Mouse (Mus musculus) hindbrain, embryonic 10.5 days (tissue): ENCODE measurements at regions not wholly inside any gene's neighbourhood (a gene's known extent, or its start where the extent isn't known, plus 50 kb on each side); places are given as distances from the start of the nearest gene placed in this dataset.

ENCODE experiments used
- DNase-seq: peaks from one replicate; pipeline ENCODE4 v3.0.0-alpha.2; 2017; ENCODE audit warnings: low spot score
- H3K27ac ChIP-seq: fragments of 300-500 bp; sonication (generic); 2 replicates; pipeline ENCODE4 v1.5.1; 2016; ENCODE audit warnings: mild to moderate bottlenecking, moderate library complexity
- H3K27me3 ChIP-seq: fragments of 300-500 bp; sonication (generic); 2 replicates; pipeline ENCODE4 v1.6.1; 2016; ENCODE audit warnings: mild to moderate bottlenecking; ENCODE audit not compliant: poor library complexity, insufficient read depth, severe bottlenecking
- H3K36me3 ChIP-seq: fragments of 300-500 bp; sonication (generic); 2 replicates; pipeline ENCODE4 v1.6.1; 2016; ENCODE audit warnings: mild to moderate bottlenecking, moderate library complexity
- H3K4me1 ChIP-seq: fragments of 300-500 bp; sonication (generic); replicated peaks from 2 replicates; pipeline ENCODE4 v1.6.1; 2016; ENCODE audit warnings: mild to moderate bottlenecking
- H3K4me3 ChIP-seq: fragments of 300-500 bp; sonication (generic); 2 replicates; pipeline ENCODE4 v1.5.1; 2016; ENCODE audit warnings: mild to moderate bottlenecking, moderate library complexity
- H3K9me3 ChIP-seq: fragments of 300-500 bp; sonication (generic); 2 replicates; pipeline ENCODE4 v1.6.1; 2016; ENCODE audit warnings: mild to moderate bottlenecking, moderate library complexity
- WGBS: fragments of 180-500 bp; shearing (Covaris S2); methylation state at CpG from one replicate; pipeline ENCODE4 v1.1.7; 2016; 5-methylcytosine and 5-hydroxymethylcytosine counted together

DNA sequence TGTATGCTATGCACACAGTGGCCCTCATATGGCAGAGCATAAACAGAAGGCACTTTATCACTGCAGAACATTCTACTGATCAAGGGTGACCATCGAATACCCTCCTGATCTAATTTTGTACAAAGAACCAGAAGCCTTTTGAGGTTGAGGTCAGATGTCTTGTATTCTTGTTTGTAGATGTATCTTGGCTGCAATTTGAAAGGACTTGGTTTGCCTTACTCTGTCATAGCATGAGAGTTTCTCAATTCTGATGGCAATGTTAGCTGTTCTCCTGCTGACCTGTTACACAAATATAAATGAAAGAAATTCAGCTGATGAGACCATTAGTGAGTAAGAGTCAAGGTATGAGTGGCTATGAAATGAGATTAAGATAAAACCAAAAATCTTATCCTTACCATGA lies 199.1 kb upstream of the Aldoart1 start:
- H3K4me3 ChIP-seq: no peak overlapping the region
- H3K27ac ChIP-seq: no peak overlapping the region
- no peak for DNase-seq
- WGBS: 80% methylated on average over 1 of the region's 1 CpGs
- H3K4me1 ChIP-seq: no peaks in the 10 kb centered on the region
- H3K27me3 ChIP-seq: no peaks in the 10 kb centered on the region
- H3K36me3 ChIP-seq: no peaks in the 10 kb centered on the region
- no peaks in the 10 kb centered on the region for H3K9me3 ChIP-seq

DNA sequence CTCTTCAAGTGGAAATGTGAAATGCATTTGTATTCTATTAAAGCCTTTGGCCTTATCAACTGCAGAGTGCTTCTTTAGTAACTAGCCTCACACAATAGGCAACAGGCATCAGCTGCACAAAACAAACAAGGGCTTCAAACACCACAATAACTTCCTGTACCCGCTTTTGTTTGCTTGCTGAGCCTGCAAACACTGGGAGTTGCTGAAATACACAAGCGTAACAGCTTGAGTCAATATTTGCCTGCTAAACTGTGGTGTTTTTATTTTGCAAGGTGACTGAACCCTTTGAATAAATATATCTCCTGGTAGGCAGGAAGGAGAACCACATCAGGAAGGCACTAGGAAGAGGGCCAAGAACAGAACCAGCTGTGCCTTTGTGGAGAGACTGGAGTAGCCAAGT lies 195.4 kb upstream of the Aldoart1 start:
- H3K36me3 ChIP-seq: no peaks in the 10 kb centered on the region
- DNase-seq: no peak
- H3K27me3 ChIP-seq: no peaks in the 10 kb centered on the region
- WGBS: 43% methylated on average over 2 of the region's 2 CpGs
- H3K4me3 ChIP-seq: no peak overlapping the region
- H3K4me1 ChIP-seq: no peaks in the 10 kb centered on the region
- H3K9me3 ChIP-seq: no peaks in the 10 kb centered on the region
- H3K27ac ChIP-seq: no peak overlapping the region

DNA sequence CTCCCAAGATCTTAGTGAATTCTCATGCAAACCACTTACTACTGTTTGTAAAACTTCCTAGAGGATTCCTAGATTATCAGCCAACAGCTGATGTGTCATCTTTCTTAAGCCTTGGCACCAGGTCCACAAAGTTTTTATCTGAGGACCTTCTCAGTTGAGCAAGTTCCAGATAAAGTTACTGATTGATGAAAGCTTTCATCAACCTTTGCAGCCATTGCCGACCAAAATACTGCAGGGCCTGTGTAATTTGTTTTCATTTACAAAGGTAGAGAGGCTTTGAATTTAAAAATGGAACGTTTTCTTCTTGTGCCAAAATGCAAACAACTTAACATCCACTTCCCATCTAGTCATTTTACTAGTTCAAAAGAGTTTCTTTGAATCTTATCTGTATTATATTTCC lies 191.9 kb upstream of the Aldoart1 start:
- Histone ChIP-seq H3K27me3 (no peaks in the 10 kb centered on the region), H3K36me3 (no peaks in the 10 kb centered on the region), H3K4me3 (no peak overlapping the region), H3K9me3 (no peaks in the 10 kb centered on the region), H3K27ac (no peak overlapping the region), H3K4me1 (no peaks in the 10 kb centered on the region)
- DNase-seq: no peak
- WGBS: 44% methylated on average over 2 of the region's 2 CpGs

DNA sequence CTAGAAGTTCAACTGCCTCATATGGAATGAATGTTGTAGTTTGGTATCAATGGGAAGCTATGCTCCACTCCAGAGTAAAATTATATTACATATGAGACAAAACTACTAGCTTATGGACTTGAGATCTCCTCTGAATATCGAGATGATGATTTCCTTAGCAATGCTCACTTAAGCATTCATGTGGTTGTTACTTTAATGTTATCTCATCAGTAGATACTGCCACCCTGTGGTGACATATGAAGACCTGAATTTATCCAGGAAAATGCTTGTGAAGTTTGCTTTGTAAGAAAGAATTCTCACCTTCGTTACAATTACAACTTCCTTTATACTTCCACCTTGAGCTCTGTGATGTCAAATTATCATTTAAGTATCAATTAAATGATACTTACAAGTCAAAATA lies 190.2 kb upstream of the Aldoart1 start:
- H3K36me3 ChIP-seq: no peaks in the 10 kb centered on the region
- WGBS: 30% methylated on average over 2 of the region's 2 CpGs
- no peak for DNase-seq

DNA sequence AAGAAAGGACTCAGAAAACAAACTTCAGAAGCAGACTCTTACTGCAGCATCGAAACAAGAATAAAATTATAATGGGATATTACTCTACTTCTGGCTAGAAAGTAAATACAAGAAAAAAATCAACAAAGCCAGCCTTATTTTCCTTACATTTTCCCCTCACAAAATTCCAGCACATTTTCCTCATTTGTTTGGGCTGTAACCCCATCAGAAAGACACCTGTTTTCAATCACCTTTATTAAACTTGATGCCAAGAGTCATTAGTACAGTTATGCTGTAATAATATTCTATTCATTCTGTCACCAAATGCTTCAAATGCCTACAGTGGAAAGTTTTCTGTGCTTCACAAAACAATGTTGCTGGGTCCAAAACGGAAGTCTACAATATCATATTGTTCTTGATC lies 189.1 kb upstream of the Aldoart1 start:
- no peak for DNase-seq
- H3K27me3 ChIP-seq: no peaks in the 10 kb centered on the region

More for the DNA sequence above, 190.2 kb upstream of the Aldoart1 start:
- H3K27ac ChIP-seq: no peak overlapping the region
- no peaks in the 10 kb centered on the region for H3K27me3 ChIP-seq
- H3K4me3 ChIP-seq: no peak overlapping the region
- no peaks in the 10 kb centered on the region for H3K4me1 ChIP-seq
- no peaks in the 10 kb centered on the region for H3K9me3 ChIP-seq

DNA sequence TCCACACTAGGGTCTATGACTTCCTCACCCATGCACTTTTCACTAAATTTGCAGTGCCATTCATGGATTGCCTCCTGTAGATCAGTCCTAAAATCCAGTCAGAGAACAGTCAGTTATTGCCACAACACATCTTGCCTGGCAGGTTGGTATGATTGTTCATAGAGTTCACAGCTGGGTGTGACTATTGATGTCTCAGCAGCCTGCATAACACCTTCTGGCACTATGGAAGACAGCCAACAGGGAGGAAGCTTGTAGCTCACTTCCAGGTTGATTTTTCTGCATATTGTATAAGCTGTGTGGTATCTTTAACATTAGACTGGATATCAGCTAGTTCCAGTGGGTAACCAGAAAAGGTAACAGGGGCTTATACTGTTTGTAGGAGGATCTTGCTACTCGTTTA lies 145.3 kb upstream of the Aldoart1 start:
- no peak for DNase-seq
- Histone ChIP-seq H3K27me3 (no peaks in the 10 kb centered on the region), H3K9me3 (no peaks in the 10 kb centered on the region), H3K4me3 (no peak overlapping the region), H3K27ac (no peak overlapping the region), H3K4me1 (no peaks in the 10 kb centered on the region), H3K36me3 (no peaks in the 10 kb centered on the region)
- WGBS: 65% methylated on average over 1 of the region's 1 CpGs

More for the DNA sequence above, 189.1 kb upstream of the Aldoart1 start:
- no peaks in the 10 kb centered on the region for H3K4me1 ChIP-seq
- 80% methylated on average over 2 of the region's 2 CpGs for WGBS
- no peaks in the 10 kb centered on the region for H3K9me3 ChIP-seq
- no peak overlapping the region for H3K4me3 ChIP-seq
- H3K27ac ChIP-seq: no peak overlapping the region
- H3K36me3 ChIP-seq: no peaks in the 10 kb centered on the region

DNA sequence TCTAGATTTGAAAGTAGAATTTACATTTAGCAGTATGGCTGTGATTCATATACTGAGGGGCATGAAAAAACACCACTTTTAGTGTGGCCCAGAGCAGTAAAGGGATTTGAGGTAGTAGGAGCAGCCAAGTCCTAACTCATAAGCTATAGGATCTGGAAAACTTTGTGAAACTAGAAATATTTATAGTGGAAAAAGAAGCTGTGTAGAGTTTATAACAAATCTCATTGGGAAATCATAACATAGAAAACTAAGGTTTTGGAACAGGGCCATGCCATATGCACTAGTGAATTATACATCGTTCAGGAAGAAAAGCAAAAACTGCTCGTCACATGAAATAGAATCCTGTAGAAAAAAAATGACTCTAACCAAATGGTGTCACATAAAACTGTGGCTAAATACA lies 143.7 kb upstream of the Aldoart1 start:
- Histone ChIP-seq H3K9me3 (no peaks in the 10 kb centered on the region), H3K27me3 (no peaks in the 10 kb centered on the region), H3K4me1 (no peaks in the 10 kb centered on the region), H3K36me3 (no peaks in the 10 kb centered on the region), H3K27ac (no peak overlapping the region), H3K4me3 (no peak overlapping the region)
- no peak for DNase-seq
- 89% methylated on average over 2 of the region's 2 CpGs for WGBS

DNA sequence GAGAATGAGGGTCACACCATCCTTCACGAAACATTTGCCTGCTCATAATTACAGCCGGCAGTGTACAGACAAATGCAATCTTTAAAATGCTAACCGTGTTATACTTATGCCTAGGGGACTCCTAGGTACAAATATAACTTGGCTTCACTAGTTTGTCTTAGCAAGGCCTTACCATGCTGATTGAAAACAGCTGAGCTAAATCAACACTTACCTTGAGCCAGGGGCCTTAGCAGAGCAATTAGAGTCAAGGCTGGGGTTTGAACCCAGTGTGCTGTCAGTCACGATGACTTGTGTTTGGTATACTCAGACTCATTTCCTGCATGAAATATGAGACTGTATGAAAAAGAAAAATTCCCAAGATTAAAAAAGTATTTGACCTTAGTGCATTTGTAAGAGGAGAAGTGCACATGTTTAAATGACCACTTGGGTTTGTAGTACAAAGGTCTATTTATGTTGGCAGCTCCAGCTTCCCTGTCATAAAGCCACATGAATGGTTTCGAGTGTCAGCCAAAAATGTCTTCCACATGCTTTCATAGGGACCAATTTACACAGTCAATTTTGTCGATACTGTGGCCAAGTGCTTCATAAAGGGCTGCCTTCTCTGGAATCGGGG lies 94.0 kb upstream of the Aldoart1 start:
- DNase-seq: peak; percentile 45
- no peak overlapping the region for H3K4me3 ChIP-seq
- no peaks in the 10 kb centered on the region for H3K9me3 ChIP-seq
- 61% methylated on average over 7 of the region's 7 CpGs for WGBS
- no peaks in the 10 kb centered on the region for H3K27me3 ChIP-seq
- no peaks in the 10 kb centered on the region for H3K36me3 ChIP-seq
- H3K4me1 ChIP-seq: no peaks in the 10 kb centered on the region
- no peak overlapping the region for H3K27ac ChIP-seq

DNA sequence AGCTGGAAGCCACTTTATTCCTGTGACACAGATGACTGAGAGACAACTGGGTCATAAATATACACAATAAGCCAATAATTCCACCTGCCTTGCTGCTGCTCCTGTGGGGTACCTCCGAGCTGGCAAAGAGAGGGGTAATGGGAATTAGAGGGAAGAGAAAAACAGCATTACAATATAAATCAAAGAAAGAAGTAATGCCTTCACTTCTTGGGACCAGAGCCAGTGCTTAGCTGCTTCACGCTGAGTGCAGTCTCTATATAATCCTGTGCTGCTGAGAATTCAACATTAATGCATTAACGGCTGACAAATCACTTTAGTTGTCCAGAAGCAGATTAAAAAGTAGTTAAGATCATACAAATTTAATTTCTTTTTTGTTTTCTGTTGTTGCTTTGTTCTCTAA lies 71.0 kb upstream of the Aldoart1 start:
- H3K4me3 ChIP-seq: no peak overlapping the region

DNA sequence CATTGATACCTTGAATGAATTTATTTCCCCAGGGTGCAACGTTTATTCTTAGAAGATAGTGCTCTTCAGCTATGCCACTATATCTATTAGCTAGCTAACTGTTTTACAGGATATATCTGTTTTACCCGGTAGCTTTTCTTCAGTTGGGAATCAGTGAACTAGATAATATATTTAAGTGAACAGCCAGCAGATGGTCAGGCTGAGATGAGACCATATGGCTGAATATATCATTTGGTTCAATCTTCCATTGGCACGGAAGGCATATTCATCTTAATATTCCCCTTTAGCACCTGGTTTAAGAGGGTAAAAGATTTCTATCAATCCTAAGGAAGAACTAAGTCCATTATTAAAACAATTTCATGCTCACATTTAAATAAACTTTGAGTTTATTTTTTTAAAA lies 62.6 kb upstream of the Aldoart1 start:
- no peak overlapping the region for H3K27ac ChIP-seq
- DNase-seq: no peak
- no peaks in the 10 kb centered on the region for H3K4me1 ChIP-seq
- H3K36me3 ChIP-seq: no peaks in the 10 kb centered on the region
- no peaks in the 10 kb centered on the region for H3K27me3 ChIP-seq
- no peaks in the 10 kb centered on the region for H3K9me3 ChIP-seq
- H3K4me3 ChIP-seq: no peak overlapping the region
- WGBS: 79% methylated on average over 3 of the region's 3 CpGs

More for the DNA sequence above, 71.0 kb upstream of the Aldoart1 start:
- H3K27me3 ChIP-seq: no peaks in the 10 kb centered on the region
- H3K27ac ChIP-seq: no peak overlapping the region
- no peak for DNase-seq
- no peaks in the 10 kb centered on the region for H3K4me1 ChIP-seq
- H3K36me3 ChIP-seq: no peaks in the 10 kb centered on the region
- WGBS: 81% methylated on average over 3 of the region's 3 CpGs
- no peaks in the 10 kb centered on the region for H3K9me3 ChIP-seq
